Mouse (Mus musculus) right cerebral cortex, postnatal 14 days (tissue): ENCODE measurements around the gene Banp.
A peak's percentile ranks its signal among the peaks of the same experiment; 100 is the strongest.

Source experiments
- DNase-seq: peaks from one replicate; pipeline ENCODE4 v3.0.0; 2022

The Banp gene

GRCm38 (mm10) chr8:122022705-122023104, 73.2 kb downstream of the Banp start:
- no peak for DNase-seq

GRCm38 (mm10) chr8:122025546-122025945, 76.0 kb downstream of the Banp start:
- DNase-seq, result no peak

GRCm38 (mm10) chr8:122028116-122028515, 78.6 kb downstream of the Banp start:
- DNase-seq, result no peak

- DNase-seq, result no peak
Measured at GRCm38 (mm10) chr8:122030965-122031364, 81.4 kb downstream of the Banp start.

- DNase-seq, result no peak
Measured at GRCm38 (mm10) chr8:122032741-122033140, 83.2 kb downstream of the Banp start.

- DNase-seq, result no peak
Measured at GRCm38 (mm10) chr8:122035543-122035942, 86.0 kb downstream of the Banp start.

- no peak for DNase-seq
Measured at GRCm38 (mm10) chr8:122036325-122036724, 86.8 kb downstream of the Banp start.

- no peak for DNase-seq
Measured at GRCm38 (mm10) chr8:122037279-122037678, 87.7 kb downstream of the Banp start.

- DNase-seq, result no peak
Measured at GRCm38 (mm10) chr8:122038076-122038475, 88.5 kb downstream of the Banp start.

GRCm38 (mm10) chr8:122039452-122039851, 89.9 kb downstream of the Banp start:
- no peak for DNase-seq

- no peak for DNase-seq
Measured at GRCm38 (mm10) chr8:122047206-122047870, 97.8 kb downstream of the Banp start.

GRCm38 (mm10) chr8:122049266-122049665, 99.7 kb downstream of the Banp start:
- DNase-seq, result no peak

- DNase-seq, result no peak
Measured at GRCm38 (mm10) chr8:122049923-122050322, 100.4 kb downstream of the Banp start.

- DNase-seq, result no peak
Measured at GRCm38 (mm10) chr8:122050620-122051019, 101.1 kb downstream of the Banp start.

- no peak for DNase-seq
Measured at GRCm38 (mm10) chr8:122055321-122055720, 105.8 kb downstream of the Banp start.

GRCm38 (mm10) chr8:122056113-122056512, 106.6 kb downstream of the Banp start:
- no peak for DNase-seq

GRCm38 (mm10) chr8:122056882-122057281, 107.3 kb downstream of the Banp start:
- DNase-seq, result no peak

GRCm38 (mm10) chr8:122058510-122058909, 109.0 kb downstream of the Banp start:
- DNase-seq, result no peak

- DNase-seq, result peak; percentile 46
Measured at GRCm38 (mm10) chr8:122058951-122059350, 109.4 kb downstream of the Banp start.

GRCm38 (mm10) chr8:122062508-122063223, 113.1 kb downstream of the Banp start:
- no peak for DNase-seq

GRCm38 (mm10) chr8:122064353-122064752, 114.8 kb downstream of the Banp start:
- DNase-seq, result no peak

- DNase-seq, result no peak
Measured at GRCm38 (mm10) chr8:122067783-122068505, 118.4 kb downstream of the Banp start.

GRCm38 (mm10) chr8:122068609-122069008, 119.1 kb downstream of the Banp start:
- DNase-seq, result no peak

GRCm38 (mm10) chr8:122069281-122069680, 119.7 kb downstream of the Banp start:
- DNase-seq, result peak; percentile 49
